Mouse (Mus musculus) brain, embryonic 18.5 days (tissue): ENCODE data around the gene Nobox.

Experiments
- DNase-seq: peaks from one replicate; pipeline ENCODE4 v3.0.0-alpha.2; 2012; ENCODE audit warnings: low read depth, low spot score

The Nobox gene

GRCm38 (mm10) chr6:43274123-43274522 is 35.2 kb downstream of the Nobox start:
- DNase-seq, result no peak

GRCm38 (mm10) chr6:43272597-43272996 is 36.8 kb downstream of the Nobox start:
- DNase-seq, result no peak

- DNase-seq, result no peak
Measured at GRCm38 (mm10) chr6:43266356-43266755, 43.0 kb downstream of the Nobox start.

DNA sequence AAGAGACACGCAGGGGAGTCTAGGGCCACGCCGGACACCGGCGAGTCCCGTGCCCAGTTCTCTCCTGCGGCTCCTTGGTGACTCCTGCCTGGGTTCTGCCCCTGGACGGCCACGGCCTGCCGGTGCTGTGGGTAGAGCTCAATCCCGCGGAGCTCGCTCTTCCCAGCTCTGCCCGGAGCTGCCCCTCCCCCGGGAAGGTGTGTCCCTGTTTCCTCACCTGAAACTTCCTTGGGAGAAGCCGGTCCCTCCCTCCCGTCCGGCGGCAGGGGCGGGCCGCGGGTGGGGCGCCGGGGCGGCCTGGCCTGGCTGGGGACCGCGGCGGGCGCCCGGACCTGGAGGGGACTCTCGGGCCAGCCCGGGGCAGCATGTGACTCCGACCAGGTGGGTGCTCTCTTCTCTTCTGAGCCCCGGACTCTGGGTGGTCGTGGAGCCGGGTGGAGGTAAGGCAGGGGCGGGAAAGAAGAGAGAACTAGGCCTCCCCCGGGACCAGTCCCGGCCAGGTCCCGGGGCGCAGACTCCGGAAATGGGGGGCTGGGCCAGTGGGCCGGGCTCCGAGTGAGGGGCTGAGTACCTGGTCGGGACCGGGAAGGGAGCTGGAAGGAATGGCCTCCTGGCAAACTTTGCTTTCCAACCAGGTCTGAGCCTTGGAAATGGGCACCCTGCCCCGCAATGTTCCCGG is 43.9 kb downstream of the Nobox start, which contains the start of gene Arhgef5:
Gene Arhgef5 (plus strand): TSS at position 220 of the 679 bp plus-strand sequence.
- no peak for DNase-seq

DNA sequence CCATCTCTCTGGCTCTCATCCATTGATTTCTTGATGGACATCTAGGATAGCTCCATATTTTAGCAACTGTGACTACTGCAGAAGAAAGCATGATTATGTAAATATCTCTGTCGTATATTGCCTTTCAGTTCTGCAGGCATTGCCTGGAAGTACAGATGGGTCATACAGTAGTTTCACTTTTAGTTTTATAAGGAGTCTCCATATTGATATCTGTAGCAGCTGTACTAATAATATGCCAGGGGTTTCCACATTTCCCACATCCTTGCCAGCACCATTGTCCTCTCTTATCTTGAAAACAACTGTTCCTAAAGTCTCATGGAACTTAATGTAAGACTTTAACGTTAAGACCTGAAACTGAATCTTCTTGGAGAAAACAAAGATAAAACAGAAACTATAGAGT is 48.6 kb downstream of the Nobox start:
- no peak for DNase-seq

DNA sequence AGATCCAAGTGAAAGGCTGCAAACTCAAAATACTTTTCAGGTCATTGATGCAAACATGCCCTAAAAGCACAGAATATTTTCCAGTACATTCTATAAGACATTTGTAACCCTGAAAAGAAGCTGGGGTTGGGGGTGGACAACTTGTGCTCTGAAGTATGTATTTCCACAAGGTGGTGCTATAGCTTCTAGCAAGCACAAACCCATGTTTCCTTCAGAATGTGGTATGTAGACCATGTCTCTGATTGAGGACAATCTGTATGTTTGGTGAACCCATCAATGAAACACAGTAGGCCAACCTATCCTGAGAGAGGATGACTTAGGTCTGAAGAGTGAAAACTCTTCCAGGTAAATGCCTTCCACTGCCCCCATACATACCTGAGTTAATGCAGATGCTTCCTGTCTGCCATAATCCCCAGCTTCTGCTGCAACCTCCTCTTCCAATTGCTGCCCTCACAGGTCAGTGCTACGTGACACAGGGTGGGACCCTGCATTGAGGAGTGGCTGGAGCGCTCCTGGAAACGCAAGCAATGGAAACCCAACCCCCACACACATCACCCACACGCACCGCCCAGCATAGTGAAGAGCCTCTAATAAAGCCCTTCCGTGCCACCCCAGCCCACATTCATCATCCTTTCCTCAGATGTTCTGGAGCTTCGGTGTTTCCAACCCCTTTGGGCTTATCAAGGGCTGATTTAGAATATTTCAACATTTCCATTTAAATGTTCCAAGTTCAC is 55.0 kb downstream of the Nobox start:
- DNase-seq, result no peak
